Mouse (Mus musculus): ENCODE results near the gene Gm9789.

DNA sequence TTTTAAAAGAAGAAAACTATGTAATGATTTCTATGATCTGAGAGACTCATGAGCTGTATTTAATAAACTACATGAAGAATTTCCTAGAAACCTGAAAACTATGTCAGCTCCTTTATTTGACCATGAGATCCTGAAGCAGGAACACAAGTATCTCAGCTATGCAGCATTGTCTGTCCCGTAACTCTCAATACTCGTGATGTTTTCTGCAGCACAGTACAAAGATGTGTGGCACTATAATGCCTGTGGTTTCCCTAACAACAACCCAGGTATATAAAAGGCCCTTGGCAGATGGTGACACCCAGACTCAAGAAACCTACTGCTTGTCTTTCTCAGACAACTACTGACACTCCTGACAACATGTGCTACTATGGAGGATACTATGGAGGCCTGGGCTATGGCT is 16.7 kb downstream of the Gm9789 start, which contains the start of gene 1110057P08Rik:
- TF ChIP-seq POLR2A (IDR thresholded peaks at IDR 0.05; ENCODE audit: low read depth, low read length) (no peak), CTCF (IDR thresholded peaks at IDR 0.05; ENCODE audit: extremely low read depth, insufficient read depth, insufficient read length, insufficient replicate concordance) (no peak)
